Mouse (Mus musculus) liver, embryonic 11.5 days (tissue): ENCODE data around the gene Gar1. TPM values are rescaled to one million over a fixed set of nuclear protein-coding genes. Genes with fewer than 3 reads are reported as not detected.

Source experiments
- ATAC-seq: fragments of 200-750 bp; cut with Nextera tagmentation; replicated peaks from 2 replicates; pipeline ENCODE4 v1.8.0; 2017; ENCODE audit warnings: moderate number of reproducible peaks, mild to moderate bottlenecking, moderate TSS enrichment, moderate library complexity; ENCODE audit not compliant: low FRiP score
- DNase-seq: peaks from one replicate; pipeline ENCODE4 v3.0.0-alpha.2; 2017; ENCODE audit warnings: low spot score
- H3K27ac ChIP-seq: fragments of 300-500 bp; sonication (generic); 2 replicates; pipeline ENCODE4 v1.5.1; 2014; ENCODE audit warnings: mild to moderate bottlenecking, low read depth, low read length, control low read depth
- H3K27me3 ChIP-seq: fragments of 300-500 bp; sonication (generic); replicated peaks from 2 replicates; pipeline ENCODE4 v1.6.1; 2014; ENCODE audit warnings: low read length, mixed read lengths; ENCODE audit not compliant: control insufficient read depth, insufficient read depth
- H3K36me3 ChIP-seq: fragments of 300-500 bp; sonication (generic); 2 replicates; pipeline ENCODE4 v1.6.1; 2014; ENCODE audit warnings: mild to moderate bottlenecking, low read length, moderate library complexity, mixed read lengths; ENCODE audit not compliant: control insufficient read depth, insufficient read depth
- H3K4me1 ChIP-seq: fragments of 300-500 bp; sonication (generic); replicated peaks from 2 replicates; pipeline ENCODE4 v1.6.1; 2014; ENCODE audit warnings: low read length, mixed read lengths; ENCODE audit not compliant: control insufficient read depth, insufficient read depth
- H3K4me2 ChIP-seq: fragments of 300-500 bp; sonication (generic); 2 replicates; pipeline ENCODE4 v1.6.1; 2014; ENCODE audit warnings: mild to moderate bottlenecking, control low read depth, moderate library complexity
- H3K4me3 ChIP-seq: fragments of 300-500 bp; sonication (generic); 2 replicates; pipeline ENCODE4 v1.5.1; 2014; ENCODE audit warnings: low read depth, low read length, control low read depth
- H3K9ac ChIP-seq: fragments of 300-500 bp; sonication (generic); 2 replicates; pipeline ENCODE4 v1.6.1; 2014; ENCODE audit warnings: low read depth, low read length, control low read depth
- H3K9me3 ChIP-seq: fragments of 300-500 bp; sonication (generic); 2 replicates; pipeline ENCODE4 v1.6.1; 2016; ENCODE audit warnings: low read length, inconsistent platforms, mixed read lengths; ENCODE audit not compliant: control insufficient read depth
- WGBS: fragments of 180-500 bp; shearing (Covaris S2); extraction: QIAGEN DNeasy Blood & Tissue Kit; methylation state at CpG from one replicate; pipeline ENCODE4 v1.1.7; 2014; 5-methylcytosine and 5-hydroxymethylcytosine counted together
- polyA plus RNA-seq: library from polyadenylated mRNA; unstranded; fragments of >200 nt; fragmentation: Nextera tagmentation; extraction: Ambion mirVana; gene quantifications from 2 replicates; pipeline ENCODE4 v1.2.1, GENCODE M21; 2014

Gar1 gene
- polyA plus RNA-seq, 1 experiment from 2014 or later: 67.7 TPM

DNA sequence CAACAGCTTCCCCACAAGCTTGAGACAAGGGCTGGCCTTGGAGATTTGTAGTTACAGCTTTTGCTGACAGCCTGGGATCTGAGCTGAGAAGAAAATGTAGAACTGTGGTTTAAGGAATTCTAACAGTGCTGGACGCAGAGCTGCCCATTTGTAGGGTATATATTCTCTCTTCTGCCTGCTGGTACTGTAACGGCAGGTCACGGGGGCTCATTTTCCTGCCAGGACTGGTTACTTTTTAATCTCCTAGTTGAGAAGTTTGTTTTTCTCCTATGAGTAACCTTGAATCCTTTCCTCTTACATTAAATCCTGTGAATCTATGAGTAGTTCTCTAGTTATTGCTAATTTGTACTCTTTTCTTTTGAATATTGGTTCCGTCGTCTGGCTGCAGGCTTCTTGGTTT lies 37.4 kb downstream of the Gar1 start:
- no peaks in the 10 kb centered on the region for H3K36me3 ChIP-seq
- H3K4me2 ChIP-seq: no peak overlapping the region
- WGBS: 85% methylated on average over 5 of the region's 5 CpGs
- H3K27ac ChIP-seq: no peak overlapping the region
- no peak overlapping the region for H3K9ac ChIP-seq
- H3K27me3 ChIP-seq: no peaks in the 10 kb centered on the region
- no peaks in the 10 kb centered on the region for H3K4me1 ChIP-seq
- H3K9me3 ChIP-seq: no peaks in the 10 kb centered on the region
- no peak for ATAC-seq
- H3K4me3 ChIP-seq: no peak overlapping the region
- no peak for DNase-seq

DNA sequence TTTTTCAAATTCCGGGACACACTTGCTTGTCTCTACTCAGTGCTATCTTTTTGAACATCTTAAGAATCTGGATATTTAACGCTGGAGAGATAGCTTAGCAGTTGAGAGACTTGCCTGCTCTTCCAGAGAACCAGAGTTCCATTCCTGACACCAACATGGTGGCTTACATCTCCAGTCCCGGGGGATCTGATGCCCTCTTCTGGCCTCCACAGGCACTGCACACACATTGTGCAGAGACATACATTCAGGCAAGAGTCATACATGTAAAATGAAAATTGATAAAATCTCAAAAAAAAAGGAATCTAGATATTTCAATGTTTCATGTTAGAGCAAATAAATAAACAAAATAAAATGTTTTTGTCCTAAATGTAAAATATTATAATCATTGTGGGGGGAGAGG lies 48.5 kb downstream of the Gar1 start:
- no peak overlapping the region for H3K4me2 ChIP-seq
- H3K36me3 ChIP-seq: no peaks in the 10 kb centered on the region
- WGBS: 87% methylated on average over 3 of the region's 3 CpGs
- no peaks in the 10 kb centered on the region for H3K9me3 ChIP-seq
- H3K27me3 ChIP-seq: no peaks in the 10 kb centered on the region
- DNase-seq (no peak), ATAC-seq (no peak)
- H3K9ac ChIP-seq: no peak overlapping the region
- no peak overlapping the region for H3K4me3 ChIP-seq
- no peaks in the 10 kb centered on the region for H3K4me1 ChIP-seq
- H3K27ac ChIP-seq: no peak overlapping the region

GRCm38 (mm10) chr3:129781435-129781834 lies 49.8 kb downstream of the Gar1 start:
- H3K27ac ChIP-seq: no peak overlapping the region
- WGBS: 52% methylated on average over 10 of the region's 10 CpGs

More at GRCm38 (mm10) chr3:129781435-129781834, 49.8 kb downstream of the Gar1 start:
- Histone ChIP-seq H3K9ac (no peak overlapping the region), H3K4me3 (no peak overlapping the region), H3K4me1 (no peaks in the 10 kb centered on the region), H3K27me3 (no peaks in the 10 kb centered on the region), H3K9me3 (no peaks in the 10 kb centered on the region), H3K4me2 (no peak overlapping the region), H3K36me3 (no peaks in the 10 kb centered on the region)
- ATAC-seq: no peak
- DNase-seq: no peak

Other genes starting within 250 kb of the Gar1 start
- 1.4 and 2.1 TPM in 2 replicates for gene Egf, start 76.1 kb downstream of the Gar1 start, polyA plus RNA-seq
- gene Lrit3, start 27.4 kb downstream of the Gar1 start, polyA plus RNA-seq: not detected in 2 replicates
- gene Rrh, start 8.8 kb downstream of the Gar1 start, polyA plus RNA-seq: 0.25 TPM in 1 of 2 replicates, not detected in the other
- 72.0 and 79.6 TPM in 2 replicates for gene Cfi, start 4.5 kb upstream of the Gar1 start, polyA plus RNA-seq
- gene Pla2g12a, start 47.2 kb upstream of the Gar1 start, polyA plus RNA-seq: 164 and 179 TPM in 2 replicates
- gene Casp6, start 70.0 kb upstream of the Gar1 start, polyA plus RNA-seq: 80.7 and 82.4 TPM in 2 replicates
- 3.5 and 4.3 TPM in 2 replicates for gene Mcub, start 138.8 kb upstream of the Gar1 start, polyA plus RNA-seq
- gene Sec24b, start 230.2 kb upstream of the Gar1 start, polyA plus RNA-seq: 26.7 and 28.4 TPM in 2 replicates